Mouse (Mus musculus): ENCODE data around the gene Jak1. TPM values are rescaled to one million over a fixed set of nuclear protein-coding genes. Genes with fewer than 3 reads are reported as not detected.

The Jak1 gene
- polyA plus RNA-seq, 1 experiment from 2014 or later = 106 TPM

- WGBS (ENCODE audit: missing documents) = 32% methylated on average over 9 of the region's 9 CpGs
- H3K36me3 ChIP-seq (ENCODE audit: inconsistent target) = peaks cover 10% of the 10 kb centered on the region
- no peak overlapping the region for H3K27ac ChIP-seq
- no peak overlapping the region for H3K4me3 ChIP-seq (ENCODE audit: inconsistent target)
- no peaks in the 10 kb centered on the region for H3K79me2 ChIP-seq (ENCODE audit: inconsistent target)
Measured at GRCm38 (mm10) chr4:101146047-101146745, 118.9 kb downstream of the Jak1 start.

GRCm38 (mm10) chr4:101144790-101145189 is 120.3 kb downstream of the Jak1 start:
- 99% methylated on average over 7 of the region's 7 CpGs for WGBS (ENCODE audit: missing documents)
- H3K4me3 ChIP-seq (ENCODE audit: inconsistent target) = no peak overlapping the region
- H3K27ac ChIP-seq = no peak overlapping the region
- H3K79me2 ChIP-seq (ENCODE audit: inconsistent target) = no peaks in the 10 kb centered on the region
- peaks cover under 1% of the 10 kb centered on the region; the same call in 1 of the 2 replicates for H3K36me3 ChIP-seq (ENCODE audit: inconsistent target)

- Histone ChIP-seq H3K4me3 (ENCODE audit: inconsistent target) (no peak overlapping the region), H3K79me2 (ENCODE audit: inconsistent target) (no peaks in the 10 kb centered on the region), H3K27ac (no peak overlapping the region), H3K36me3 (ENCODE audit: inconsistent target) (no peaks in the 10 kb centered on the region)
- WGBS (ENCODE audit: missing documents) = 100% methylated on average over 4 of the region's 4 CpGs
Measured at GRCm38 (mm10) chr4:101144361-101144760, 120.7 kb downstream of the Jak1 start.

- Histone ChIP-seq H3K36me3 (ENCODE audit: inconsistent target) (no peaks in the 10 kb centered on the region), H3K27ac (no peak overlapping the region), H3K4me3 (ENCODE audit: inconsistent target) (no peak overlapping the region), H3K79me2 (ENCODE audit: inconsistent target) (no peaks in the 10 kb centered on the region)
- WGBS (ENCODE audit: missing documents) = 71% methylated on average over 4 of the region's 4 CpGs
Measured at GRCm38 (mm10) chr4:101143901-101144300, 121.2 kb downstream of the Jak1 start.

GRCm38 (mm10) chr4:101141768-101142167 is 123.3 kb downstream of the Jak1 start:
- H3K4me3 ChIP-seq (ENCODE audit: inconsistent target) = no peak overlapping the region
- WGBS (ENCODE audit: missing documents) = 79% methylated on average over 5 of the region's 5 CpGs

GRCm38 (mm10) chr4:101137975-101138374 is 127.1 kb downstream of the Jak1 start:
- Histone ChIP-seq H3K27ac (no peak overlapping the region), H3K36me3 (ENCODE audit: inconsistent target) (no peaks in the 10 kb centered on the region), H3K79me2 (ENCODE audit: inconsistent target) (no peaks in the 10 kb centered on the region), H3K4me3 (ENCODE audit: inconsistent target) (no peak overlapping the region)
- WGBS (ENCODE audit: missing documents) = 56% methylated on average over 11 of the region's 11 CpGs

More at GRCm38 (mm10) chr4:101141768-101142167, 123.3 kb downstream of the Jak1 start:
- H3K79me2 ChIP-seq (ENCODE audit: inconsistent target) = no peaks in the 10 kb centered on the region
- no peak overlapping the region for H3K27ac ChIP-seq
- no peaks in the 10 kb centered on the region for H3K36me3 ChIP-seq (ENCODE audit: inconsistent target)

GRCm38 (mm10) chr4:101135909-101136308 is 129.2 kb downstream of the Jak1 start:
- Histone ChIP-seq H3K27ac (no peak overlapping the region), H3K4me3 (ENCODE audit: inconsistent target) (no peak overlapping the region)
- 98% methylated on average over 14 of the region's 14 CpGs for WGBS (ENCODE audit: missing documents)

GRCm38 (mm10) chr4:101135013-101135412 is 130.1 kb downstream of the Jak1 start:
- Histone ChIP-seq H3K79me2 (ENCODE audit: inconsistent target) (no peaks in the 10 kb centered on the region), H3K27ac (no peak overlapping the region), H3K36me3 (ENCODE audit: inconsistent target) (no peaks in the 10 kb centered on the region), H3K4me3 (ENCODE audit: inconsistent target) (no peak overlapping the region)
- 90% methylated on average over 8 of the region's 8 CpGs for WGBS (ENCODE audit: missing documents)

More at GRCm38 (mm10) chr4:101135909-101136308, 129.2 kb downstream of the Jak1 start:
- no peaks in the 10 kb centered on the region for H3K79me2 ChIP-seq (ENCODE audit: inconsistent target)
- no peaks in the 10 kb centered on the region for H3K36me3 ChIP-seq (ENCODE audit: inconsistent target)

- WGBS (ENCODE audit: missing documents) = 96% methylated on average over 7 of the region's 7 CpGs
- no peak overlapping the region for H3K4me3 ChIP-seq (ENCODE audit: inconsistent target)
- no peak overlapping the region for H3K27ac ChIP-seq
- H3K36me3 ChIP-seq (ENCODE audit: inconsistent target) = no peaks in the 10 kb centered on the region
- no peaks in the 10 kb centered on the region for H3K79me2 ChIP-seq (ENCODE audit: inconsistent target)
Measured at GRCm38 (mm10) chr4:101121002-101121401, 144.1 kb downstream of the Jak1 start.

GRCm38 (mm10) chr4:101107122-101107521 is 158.0 kb downstream of the Jak1 start:
- Histone ChIP-seq H3K36me3 (ENCODE audit: inconsistent target) (no peaks in the 10 kb centered on the region), H3K79me2 (ENCODE audit: inconsistent target) (no peaks in the 10 kb centered on the region), H3K4me3 (ENCODE audit: inconsistent target) (no peak overlapping the region), H3K27ac (no peak overlapping the region)
- WGBS (ENCODE audit: missing documents) = 91% methylated on average over 12 of the region's 12 CpGs

Other genes with a start within 250 kb of the Jak1 start
- gene Gm10577, start 244.6 kb downstream of the Jak1 start, polyA plus RNA-seq (2018) = not detected in 3 replicates
- gene Raver2, start 196.3 kb downstream of the Jak1 start, polyA plus RNA-seq (2018) = not detected in 3 replicates
- 0.25 to 0.42 TPM (median 0.32 TPM) in 3 replicates for gene Ak4, start 154.0 kb upstream of the Jak1 start, polyA plus RNA-seq (2018)
- not detected in 3 replicates for gene Dnajc6, start 231.4 kb upstream of the Jak1 start, polyA plus RNA-seq (2018)

Data from macrophage (primary cell).